Mouse (Mus musculus): ENCODE measurements around the gene Ppfibp1. TPM values are rescaled to one million over a fixed set of nuclear protein-coding genes. Genes with fewer than 3 reads are reported as not detected.

Gene Ppfibp1
- polyA plus RNA-seq, 1 experiment from 2014 or later, result 45.7 TPM

DNA sequence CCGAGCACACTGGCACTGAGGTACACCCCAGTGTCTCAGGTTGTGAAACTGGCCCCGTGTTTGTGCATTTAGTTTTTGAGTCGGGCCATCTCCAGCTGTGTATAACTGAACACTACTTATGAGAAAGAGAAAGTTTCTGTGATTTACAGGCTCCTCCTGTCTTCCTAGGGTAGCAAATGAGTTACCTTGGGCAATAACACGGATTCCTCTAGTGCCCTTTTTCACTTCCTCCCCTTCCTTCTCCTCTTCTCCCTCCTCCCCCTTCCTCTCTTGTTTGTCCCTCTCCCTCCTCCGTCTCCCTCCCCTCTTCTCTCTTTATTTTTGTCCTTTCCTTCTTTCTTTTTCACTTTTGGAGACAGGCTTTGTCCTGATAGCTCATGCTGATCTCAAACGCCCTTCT, 123.3 kb downstream of the Ppfibp1 start:
- Histone ChIP-seq H3K27me3 (ENCODE audit: control insufficient read depth, insufficient read depth, low read length) (no peaks in the 10 kb centered on the region), H3K9me3 (replicated peaks; ENCODE audit: control insufficient read depth, low read length) (no peaks in the 10 kb centered on the region), H3K27ac (replicated peaks; ENCODE audit: low read depth, low read length) (no peak overlapping the region), H3K4me3 (ENCODE audit: low read depth, low read length) (no peak overlapping the region), H3K4me1 (ENCODE audit: control insufficient read depth, insufficient read depth, low read length) (no peaks in the 10 kb centered on the region), H3K36me3 (replicated peaks; ENCODE audit: control insufficient read depth, insufficient read depth, low read depth, low read length) (no peaks in the 10 kb centered on the region), H3K4me2 (ENCODE audit: low read depth, low read length) (no peak overlapping the region), H3K9ac (replicated peaks; ENCODE audit: low read length) (no peak overlapping the region)
- no peak for ATAC-seq (replicated peaks; ENCODE audit: insufficient number of reproducible peaks, low FRiP score, low TSS enrichment, low read depth)
- DNase-seq (ENCODE audit: low spot score), result no peak
- 64% methylated on average over 6 of the region's 6 CpGs for WGBS

DNA sequence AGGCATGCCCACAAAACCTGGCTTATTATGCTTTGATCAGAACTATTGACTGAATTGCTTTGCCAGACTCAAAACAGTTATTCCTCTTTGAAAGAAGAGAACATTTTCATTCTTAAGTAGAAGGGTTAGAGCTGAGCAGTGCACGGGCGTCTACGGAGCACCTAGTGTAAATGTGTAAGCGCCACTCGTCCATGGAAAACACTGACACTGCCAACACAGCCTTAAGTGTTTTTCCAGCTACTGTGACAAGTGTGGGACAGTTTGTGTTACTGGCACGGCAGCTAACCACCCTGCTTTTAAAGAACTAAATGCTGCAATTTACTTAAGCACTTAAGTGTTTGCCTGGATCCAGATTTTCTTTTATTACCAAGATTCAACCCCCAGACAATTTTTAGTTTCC, 123.7 kb downstream of the Ppfibp1 start:
- no peaks in the 10 kb centered on the region for H3K9me3 ChIP-seq (replicated peaks; ENCODE audit: control insufficient read depth, low read length)
- H3K27ac ChIP-seq (replicated peaks; ENCODE audit: low read depth, low read length), result no peak overlapping the region
- no peak overlapping the region for H3K9ac ChIP-seq (replicated peaks; ENCODE audit: low read length)
- no peaks in the 10 kb centered on the region for H3K36me3 ChIP-seq (replicated peaks; ENCODE audit: control insufficient read depth, insufficient read depth, low read depth, low read length)
- H3K27me3 ChIP-seq (ENCODE audit: control insufficient read depth, insufficient read depth, low read length), result no peaks in the 10 kb centered on the region
- no peak overlapping the region for H3K4me2 ChIP-seq (ENCODE audit: low read depth, low read length)
- H3K4me3 ChIP-seq (ENCODE audit: low read depth, low read length), result no peak overlapping the region
- ATAC-seq (replicated peaks; ENCODE audit: insufficient number of reproducible peaks, low FRiP score, low TSS enrichment, low read depth), result no peak
- DNase-seq (ENCODE audit: low spot score), result no peak
- WGBS, result 70% methylated on average over 6 of the region's 6 CpGs
- no peaks in the 10 kb centered on the region for H3K4me1 ChIP-seq (ENCODE audit: control insufficient read depth, insufficient read depth, low read length)

DNA sequence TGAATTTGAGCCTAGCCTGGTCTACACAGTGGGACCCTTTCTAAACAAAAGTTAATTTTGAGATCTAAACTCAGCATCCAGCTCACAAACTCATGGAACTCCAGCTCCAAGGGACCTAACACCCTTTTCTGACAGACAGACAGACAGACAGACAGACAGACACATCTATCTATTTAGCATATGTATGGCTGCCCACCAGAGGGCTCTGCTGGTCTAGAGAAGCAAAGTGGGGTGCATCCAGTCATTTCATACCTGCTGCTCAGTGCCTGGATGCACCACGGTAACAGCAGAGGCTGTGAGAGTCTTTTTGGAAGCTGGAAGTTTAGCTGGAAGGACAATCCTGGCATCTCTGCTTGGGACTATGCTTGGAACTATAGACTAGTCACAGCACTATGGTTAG, 125.3 kb downstream of the Ppfibp1 start:
- no peaks in the 10 kb centered on the region for H3K9me3 ChIP-seq (replicated peaks; ENCODE audit: control insufficient read depth, low read length)
- H3K9ac ChIP-seq (replicated peaks; ENCODE audit: low read length), result no peak overlapping the region
- no peak overlapping the region for H3K4me2 ChIP-seq (ENCODE audit: low read depth, low read length)
- DNase-seq (ENCODE audit: low spot score) (no peak), ATAC-seq (replicated peaks; ENCODE audit: insufficient number of reproducible peaks, low FRiP score, low TSS enrichment, low read depth) (no peak)
- H3K27me3 ChIP-seq (ENCODE audit: control insufficient read depth, insufficient read depth, low read length), result no peaks in the 10 kb centered on the region
- H3K4me3 ChIP-seq (ENCODE audit: low read depth, low read length), result no peak overlapping the region
- no peaks in the 10 kb centered on the region for H3K4me1 ChIP-seq (ENCODE audit: control insufficient read depth, insufficient read depth, low read length)
- WGBS, result 90% methylated on average over 1 of the region's 1 CpGs
- H3K27ac ChIP-seq (replicated peaks; ENCODE audit: low read depth, low read length), result no peak overlapping the region
- no peaks in the 10 kb centered on the region for H3K36me3 ChIP-seq (replicated peaks; ENCODE audit: control insufficient read depth, insufficient read depth, low read depth, low read length)

DNA sequence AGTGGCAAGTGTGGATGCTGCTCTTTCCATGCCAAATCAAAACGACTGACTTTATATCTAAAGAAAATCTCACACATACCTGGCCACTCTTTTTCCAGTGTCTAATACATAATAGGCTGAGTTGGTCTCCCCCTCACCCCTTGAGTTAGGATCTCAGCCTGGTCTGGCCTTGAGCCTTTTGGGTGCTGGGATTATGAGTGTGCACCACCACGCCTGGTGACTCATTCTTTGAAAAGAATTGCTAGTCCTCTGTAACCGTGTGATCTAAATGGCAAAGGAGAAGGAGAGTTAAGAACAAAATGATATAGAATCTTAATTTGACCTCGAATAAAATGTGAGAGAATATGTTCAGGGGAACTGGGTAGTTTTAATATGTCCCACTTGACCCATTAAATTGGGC, 129.6 kb downstream of the Ppfibp1 start:
- Histone ChIP-seq H3K4me3 (ENCODE audit: low read depth, low read length) (no peak overlapping the region), H3K4me2 (ENCODE audit: low read depth, low read length) (no peak overlapping the region), H3K4me1 (ENCODE audit: control insufficient read depth, insufficient read depth, low read length) (no peaks in the 10 kb centered on the region), H3K36me3 (replicated peaks; ENCODE audit: control insufficient read depth, insufficient read depth, low read depth, low read length) (no peaks in the 10 kb centered on the region), H3K27ac (replicated peaks; ENCODE audit: low read depth, low read length) (no peak overlapping the region), H3K27me3 (ENCODE audit: control insufficient read depth, insufficient read depth, low read length) (no peaks in the 10 kb centered on the region), H3K9me3 (replicated peaks; ENCODE audit: control insufficient read depth, low read length) (no peaks in the 10 kb centered on the region), H3K9ac (replicated peaks; ENCODE audit: low read length) (no peak overlapping the region)
- DNase-seq (ENCODE audit: low spot score) (no peak), ATAC-seq (replicated peaks; ENCODE audit: insufficient number of reproducible peaks, low FRiP score, low TSS enrichment, low read depth) (no peak)
- 86% methylated on average over 4 of the region's 4 CpGs for WGBS

DNA sequence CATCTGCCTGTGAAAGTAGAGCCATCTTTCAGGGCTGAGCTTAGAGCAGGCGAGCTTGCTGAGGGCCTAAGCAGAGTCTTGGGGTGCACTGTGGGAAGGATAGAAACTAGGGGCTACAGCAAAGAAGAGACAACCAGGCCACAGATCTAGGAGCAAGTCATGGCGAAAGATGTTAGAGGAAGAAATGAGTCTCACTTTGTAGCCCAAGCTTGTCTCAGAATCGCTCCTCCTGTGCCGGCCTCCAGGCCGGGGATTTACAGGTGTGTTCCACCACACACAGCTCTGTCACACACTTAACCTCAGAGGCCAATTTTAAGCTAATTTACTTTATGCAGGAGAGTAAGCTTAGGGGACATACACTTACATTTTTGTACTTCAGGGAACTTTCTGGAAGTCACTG, 130.1 kb downstream of the Ppfibp1 start:
- DNase-seq (ENCODE audit: low spot score) (no peak), ATAC-seq (replicated peaks; ENCODE audit: insufficient number of reproducible peaks, low FRiP score, low TSS enrichment, low read depth) (no peak)
- H3K27me3 ChIP-seq (ENCODE audit: control insufficient read depth, insufficient read depth, low read length), result no peaks in the 10 kb centered on the region
- WGBS, result 85% methylated on average over 5 of the region's 5 CpGs
- no peaks in the 10 kb centered on the region for H3K9me3 ChIP-seq (replicated peaks; ENCODE audit: control insufficient read depth, low read length)
- no peak overlapping the region for H3K4me3 ChIP-seq (ENCODE audit: low read depth, low read length)
- H3K27ac ChIP-seq (replicated peaks; ENCODE audit: low read depth, low read length), result no peak overlapping the region
- H3K4me1 ChIP-seq (ENCODE audit: control insufficient read depth, insufficient read depth, low read length), result no peaks in the 10 kb centered on the region
- no peaks in the 10 kb centered on the region for H3K36me3 ChIP-seq (replicated peaks; ENCODE audit: control insufficient read depth, insufficient read depth, low read depth, low read length)
- no peak overlapping the region for H3K9ac ChIP-seq (replicated peaks; ENCODE audit: low read length)
- no peak overlapping the region for H3K4me2 ChIP-seq (ENCODE audit: low read depth, low read length)

DNA sequence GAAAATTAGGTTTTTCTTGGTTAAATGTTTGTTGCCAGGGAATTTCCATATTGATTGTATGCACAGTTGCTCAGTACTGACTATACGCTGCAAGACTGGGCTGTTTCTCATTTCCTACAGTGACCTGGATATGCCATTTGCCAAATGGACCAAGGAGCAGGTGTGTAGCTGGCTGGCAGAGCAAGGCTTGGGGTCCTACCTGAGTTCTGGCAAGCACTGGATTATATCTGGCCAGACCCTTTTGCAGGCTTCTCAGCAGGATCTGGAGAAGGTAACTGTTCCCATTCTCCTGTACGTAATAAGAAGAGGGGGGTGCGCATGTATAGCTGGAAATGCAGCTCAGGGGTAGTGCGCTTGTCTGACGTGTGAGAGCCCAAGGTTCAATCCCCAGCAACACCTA, 132.9 kb downstream of the Ppfibp1 start:
- WGBS, result 97% methylated on average over 5 of the region's 5 CpGs
- Histone ChIP-seq H3K4me3 (ENCODE audit: low read depth, low read length) (no peak overlapping the region), H3K4me1 (ENCODE audit: control insufficient read depth, insufficient read depth, low read length) (no peaks in the 10 kb centered on the region), H3K9ac (replicated peaks; ENCODE audit: low read length) (no peak overlapping the region), H3K36me3 (replicated peaks; ENCODE audit: control insufficient read depth, insufficient read depth, low read depth, low read length) (no peaks in the 10 kb centered on the region), H3K27me3 (ENCODE audit: control insufficient read depth, insufficient read depth, low read length) (no peaks in the 10 kb centered on the region), H3K27ac (replicated peaks; ENCODE audit: low read depth, low read length) (no peak overlapping the region), H3K4me2 (ENCODE audit: low read depth, low read length) (no peak overlapping the region), H3K9me3 (replicated peaks; ENCODE audit: control insufficient read depth, low read length) (no peaks in the 10 kb centered on the region)
- DNase-seq (ENCODE audit: low spot score) (no peak), ATAC-seq (replicated peaks; ENCODE audit: insufficient number of reproducible peaks, low FRiP score, low TSS enrichment, low read depth) (no peak)

DNA sequence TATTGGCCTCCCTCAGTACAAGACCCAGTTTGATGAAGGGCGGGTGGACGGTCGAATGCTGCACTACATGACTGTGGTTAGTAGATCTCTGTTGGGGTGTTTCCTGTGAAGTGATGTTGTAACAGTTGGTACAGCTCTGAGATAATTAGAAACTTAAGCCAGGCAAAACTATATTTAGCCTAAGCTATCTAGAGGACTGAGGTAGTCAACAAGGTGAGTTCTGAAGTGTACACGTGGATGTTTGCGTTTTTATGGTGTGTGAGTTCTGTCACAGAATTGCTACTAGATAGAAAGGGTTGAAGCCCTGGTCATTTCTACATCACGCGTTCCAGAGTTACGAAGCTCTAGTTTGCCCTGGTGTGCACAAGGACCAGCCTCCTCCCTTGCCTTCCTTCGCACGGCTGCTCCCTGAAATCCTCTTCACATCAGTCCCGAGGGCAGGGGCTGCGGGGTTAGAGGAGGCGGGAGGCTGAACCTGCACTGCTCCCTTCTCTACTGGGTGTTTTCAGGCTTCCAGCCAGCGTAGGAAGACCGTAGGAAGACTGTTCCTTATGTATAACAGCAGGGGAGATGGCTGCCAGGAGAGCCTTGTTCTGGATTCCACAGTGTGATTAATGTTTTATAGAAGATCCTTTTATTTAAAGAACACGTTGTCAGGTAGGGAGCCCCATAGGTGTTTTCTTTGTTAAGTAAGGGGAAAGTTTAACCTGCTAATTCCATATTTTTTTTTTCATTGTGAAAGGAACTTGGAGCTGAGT, 134.3 kb downstream of the Ppfibp1 start:
- H3K27me3 ChIP-seq (ENCODE audit: control insufficient read depth, insufficient read depth, low read length), result no peaks in the 10 kb centered on the region
- 90% methylated on average over 16 of the region's 16 CpGs for WGBS
- H3K4me3 ChIP-seq (ENCODE audit: low read depth, low read length), result no peak overlapping the region
- H3K4me2 ChIP-seq (ENCODE audit: low read depth, low read length), result no peak overlapping the region
- DNase-seq (ENCODE audit: low spot score), result no peak
- H3K4me1 ChIP-seq (ENCODE audit: control insufficient read depth, insufficient read depth, low read length), result no peaks in the 10 kb centered on the region
- no peaks in the 10 kb centered on the region for H3K36me3 ChIP-seq (replicated peaks; ENCODE audit: control insufficient read depth, insufficient read depth, low read depth, low read length)
- no peaks in the 10 kb centered on the region for H3K9me3 ChIP-seq (replicated peaks; ENCODE audit: control insufficient read depth, low read length)
- no peak overlapping the region for H3K27ac ChIP-seq (replicated peaks; ENCODE audit: low read depth, low read length)
- H3K9ac ChIP-seq (replicated peaks; ENCODE audit: low read length), result no peak overlapping the region
- no peak for ATAC-seq (replicated peaks; ENCODE audit: insufficient number of reproducible peaks, low FRiP score, low TSS enrichment, low read depth)

DNA sequence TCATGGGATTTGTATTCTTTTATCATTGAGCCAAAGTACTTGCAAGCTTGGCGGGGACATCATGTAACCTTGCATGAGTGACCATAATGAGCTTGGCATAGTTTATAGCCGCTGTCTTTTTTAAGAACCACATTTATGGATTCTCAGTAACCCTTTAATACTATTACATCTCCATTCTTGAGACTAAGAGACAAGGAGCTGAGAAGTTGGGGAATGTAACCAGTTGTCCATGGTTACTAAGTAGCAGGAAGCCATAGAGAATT, 134.8 kb downstream of the Ppfibp1 start:
- Histone ChIP-seq H3K4me2 (ENCODE audit: low read depth, low read length) (no peak overlapping the region), H3K4me3 (ENCODE audit: low read depth, low read length) (no peak overlapping the region), H3K27me3 (ENCODE audit: control insufficient read depth, insufficient read depth, low read length) (no peaks in the 10 kb centered on the region), H3K9me3 (replicated peaks; ENCODE audit: control insufficient read depth, low read length) (no peaks in the 10 kb centered on the region), H3K4me1 (ENCODE audit: control insufficient read depth, insufficient read depth, low read length) (no peaks in the 10 kb centered on the region), H3K27ac (replicated peaks; ENCODE audit: low read depth, low read length) (no peak overlapping the region), H3K36me3 (replicated peaks; ENCODE audit: control insufficient read depth, insufficient read depth, low read depth, low read length) (no peaks in the 10 kb centered on the region), H3K9ac (replicated peaks; ENCODE audit: low read length) (no peak overlapping the region)
- ATAC-seq (replicated peaks; ENCODE audit: insufficient number of reproducible peaks, low FRiP score, low TSS enrichment, low read depth) (no peak), DNase-seq (ENCODE audit: low spot score) (no peak)
- 95% methylated on average over 2 of the region's 2 CpGs for WGBS
